20 mouse cellular contexts compared by ENCODE assay signal in genomic region chr11:79075044-79075443, GRCm38 (mm10).
"Had no signal": no experiment of that assay in that cellular context is flagged by ENCODE, and none has a peak within 500 bp of the region (broad histone marks: within the 10 kb centered on the region; RNA-seq: fewer than 3 reads in every experiment).

No protein-coding gene starts in this region.

- H3K27me3 ChIP-seq: limb, embryonic 13.5 days; stomach, embryonic 15.5 days had no signal

- H3K27ac ChIP-seq: limb, embryonic 13.5 days; macrophage; stomach, embryonic 15.5 days had no signal

- H3K36me3 ChIP-seq: limb, embryonic 10.5 days; stomach, embryonic 15.5 days had no signal

- H3K9me3 ChIP-seq: limb, embryonic 10.5 days; limb, embryonic 13.5 days; stomach, embryonic 15.5 days had no signal

- ATAC-seq: inflammation-experienced regulatory T-cells, adult 6 months; intestine, embryonic 16.5 days; lung, postnatal 0 days had no signal

- H3K4me2 ChIP-seq: limb, embryonic 13.5 days; lung, embryonic 14.5 days; midbrain, embryonic 11.5 days; stomach, embryonic 15.5 days had no signal

- H3K9ac ChIP-seq: limb, embryonic 13.5 days; lung, embryonic 14.5 days; stomach, embryonic 15.5 days had no signal

- H3K4me3 ChIP-seq: limb, embryonic 10.5 days; limb, embryonic 13.5 days; stomach, embryonic 15.5 days had no signal

- DNase-seq: kidney, adult 18-20 months; kidney, adult 9 months; kidney, postnatal 14 days; kidney, postnatal 4 days; layer of hippocampus, adult 9-11 months; lung, embryonic 14.5 days; midbrain, embryonic 14.5 days; retina, postnatal 1 day; right cerebral cortex, postnatal 25 days; spleen, adult 18-20 months; thymus, adult 18-20 months; thymus, postnatal 36 days had no signal
